Mouse (Mus musculus) hindbrain, embryonic 12.5 days (tissue): Measurements from ENCODE around the gene Gnl2. TPM values are rescaled to one million over a fixed set of nuclear protein-coding genes. Genes with fewer than 3 reads are reported as not detected.

Experiments used
- ATAC-seq: fragments of 200-750 bp; cut with Nextera tagmentation; 2 replicates; pipeline ENCODE4 v1.8.0; 2017; ENCODE audit warnings: moderate TSS enrichment; ENCODE audit not compliant: low FRiP score
- H3K27ac ChIP-seq: fragments of 300-500 bp; sonication (generic); 2 replicates; pipeline ENCODE4 v1.5.1; 2016; ENCODE audit warnings: mild to moderate bottlenecking
- H3K27me3 ChIP-seq: fragments of 300-500 bp; sonication (generic); 2 replicates; pipeline ENCODE4 v1.6.1; 2016; ENCODE audit warnings: mild to moderate bottlenecking
- H3K36me3 ChIP-seq: fragments of 300-500 bp; sonication (generic); 2 replicates; pipeline ENCODE4 v1.6.1; 2016; ENCODE audit warnings: mild to moderate bottlenecking
- H3K4me1 ChIP-seq: fragments of 300-500 bp; sonication (generic); 2 replicates; pipeline ENCODE4 v1.6.1; 2016
- H3K4me2 ChIP-seq: fragments of 300-500 bp; sonication (generic); replicated peaks from 2 replicates; pipeline ENCODE4 v1.6.1; 2016; ENCODE audit warnings: mild to moderate bottlenecking
- H3K4me3 ChIP-seq: fragments of 300-500 bp; sonication (generic); 2 replicates; pipeline ENCODE4 v1.5.1; 2016; ENCODE audit warnings: mild to moderate bottlenecking
- H3K9ac ChIP-seq: fragments of 300-500 bp; sonication (generic); 2 replicates; pipeline ENCODE4 v1.6.1; 2016; ENCODE audit warnings: mild to moderate bottlenecking, moderate library complexity
- H3K9me3 ChIP-seq: fragments of 300-500 bp; sonication (generic); replicated peaks from 2 replicates; pipeline ENCODE4 v1.6.1; 2016; ENCODE audit warnings: mild to moderate bottlenecking
- WGBS: fragments of 180-500 bp; shearing (Covaris S2); methylation state at CpG from one replicate; pipeline ENCODE4 v1.1.7; 2016; 5-methylcytosine and 5-hydroxymethylcytosine counted together
- polyA plus RNA-seq: library from polyadenylated mRNA; unstranded; fragments of >200 nt; fragmentation: Nextera tagmentation; extraction: Ambion mirVana; gene quantifications from 2 replicates; pipeline ENCODE4 v1.2.1, GENCODE M21; 2016

The Gnl2 gene
- polyA plus RNA-seq, 1 experiment from 2014 or later: 96.6 TPM

- Histone ChIP-seq H3K9ac (no peak overlapping the region), H3K4me3 (no peak overlapping the region), H3K9me3 (no peaks in the 10 kb centered on the region), H3K36me3 (no peaks in the 10 kb centered on the region), H3K27ac (no peak overlapping the region), H3K4me1 (peaks cover 3% of the 10 kb centered on the region; the same call in 1 of the 2 replicates), H3K4me2 (no peak overlapping the region), H3K27me3 (peaks cover 35% of the 10 kb centered on the region)
- no peak for ATAC-seq
- 74% methylated on average over 6 of the region's 6 CpGs for WGBS
Measured at GRCm38 (mm10) chr4:125008220-125008619, 8.2 kb upstream of the Gnl2 start.

- Histone ChIP-seq H3K9ac (no peak overlapping the region), H3K4me2 (no peak overlapping the region), H3K4me1 (peaks cover 3% of the 10 kb centered on the region; the same call in 1 of the 2 replicates), H3K27ac (no peak overlapping the region), H3K4me3 (no peak overlapping the region), H3K27me3 (peaks cover 35% of the 10 kb centered on the region), H3K9me3 (no peaks in the 10 kb centered on the region), H3K36me3 (no peaks in the 10 kb centered on the region)
- whole genome bisulfite sequencing: 67% methylated on average over 8 of the region's 8 CpGs
- no peak for ATAC-seq
Measured at GRCm38 (mm10) chr4:125008712-125009111, 7.7 kb upstream of the Gnl2 start.

- H3K4me1 ChIP-seq: no peaks in the 10 kb centered on the region
- no peak overlapping the region for H3K4me3 ChIP-seq
- H3K36me3 ChIP-seq: no peaks in the 10 kb centered on the region
- H3K27ac ChIP-seq: no peak overlapping the region
- WGBS: 82% methylated on average over 11 of the region's 11 CpGs
- no peak overlapping the region for H3K9ac ChIP-seq
- no peak overlapping the region for H3K4me2 ChIP-seq
- no peaks in the 10 kb centered on the region for H3K9me3 ChIP-seq
- no peak for ATAC-seq
- H3K27me3 ChIP-seq: peaks cover 4% of the 10 kb centered on the region
Measured at GRCm38 (mm10) chr4:125017431-125017830, 1.0 kb downstream of the Gnl2 start.

- Histone ChIP-seq H3K36me3 (no peaks in the 10 kb centered on the region), H3K9ac (no peak overlapping the region), H3K27me3 (peaks cover 4% of the 10 kb centered on the region), H3K27ac (no peak overlapping the region), H3K4me3 (no peak overlapping the region), H3K4me2 (no peak overlapping the region), H3K4me1 (no peaks in the 10 kb centered on the region), H3K9me3 (no peaks in the 10 kb centered on the region)
- 33% methylated on average over 11 of the region's 11 CpGs for WGBS
- ATAC-seq: no peak
Measured at GRCm38 (mm10) chr4:125020780-125021538, 4.6 kb downstream of the Gnl2 start.

GRCm38 (mm10) chr4:125029891-125030614 lies 13.7 kb downstream of the Gnl2 start:
- ATAC-seq: peak; percentile 98
- Histone ChIP-seq H3K4me1 (peaks cover 20% of the 10 kb centered on the region), H3K4me3 (peak overlapping the region; percentile 93), H3K36me3 (peaks cover 9% of the 10 kb centered on the region), H3K9me3 (no peaks in the 10 kb centered on the region), H3K4me2 (peak overlapping the region; percentile 84), H3K27me3 (peaks cover 2% of the 10 kb centered on the region; the same call in 1 of the 2 replicates), H3K27ac (no peak overlapping the region), H3K9ac (peak overlapping the region; percentile 90)
- under 1% methylated on average over 50 of the region's 50 CpGs for WGBS

- 86% methylated on average over 4 of the region's 4 CpGs for WGBS
- Histone ChIP-seq H3K4me1 (peaks cover 19% of the 10 kb centered on the region), H3K36me3 (peaks cover 41% of the 10 kb centered on the region), H3K27me3 (no peaks in the 10 kb centered on the region), H3K9me3 (no peaks in the 10 kb centered on the region), H3K27ac (no peak overlapping the region), H3K4me3 (no peak overlapping the region), H3K9ac (no peak overlapping the region), H3K4me2 (no peak overlapping the region)
- no peak for ATAC-seq
Measured at GRCm38 (mm10) chr4:125034341-125034740, 18.0 kb downstream of the Gnl2 start.

- Histone ChIP-seq H3K4me2 (no peak overlapping the region), H3K36me3 (peaks cover 90% of the 10 kb centered on the region), H3K4me1 (no peaks in the 10 kb centered on the region), H3K27ac (no peak overlapping the region), H3K27me3 (no peaks in the 10 kb centered on the region), H3K4me3 (no peak overlapping the region), H3K9me3 (no peaks in the 10 kb centered on the region), H3K9ac (no peak overlapping the region)
- WGBS: 90% methylated on average over 7 of the region's 7 CpGs
- ATAC-seq: no peak
Measured at GRCm38 (mm10) chr4:125044454-125044853, 28.1 kb downstream of the Gnl2 start.

GRCm38 (mm10) chr4:125055385-125055784 lies 39.0 kb downstream of the Gnl2 start:
- Histone ChIP-seq H3K9ac (no peak overlapping the region), H3K27me3 (no peaks in the 10 kb centered on the region), H3K4me1 (peaks cover 4% of the 10 kb centered on the region), H3K4me2 (no peak overlapping the region), H3K27ac (no peak overlapping the region), H3K4me3 (no peak overlapping the region), H3K36me3 (peaks cover 58% of the 10 kb centered on the region), H3K9me3 (no peaks in the 10 kb centered on the region)
- no peak for ATAC-seq
- 96% methylated on average over 9 of the region's 9 CpGs for WGBS

- 84% methylated on average over 4 of the region's 4 CpGs for WGBS
- H3K4me3 ChIP-seq: no peak overlapping the region
- no peaks in the 10 kb centered on the region for H3K9me3 ChIP-seq
- H3K4me2 ChIP-seq: no peak overlapping the region
- H3K27me3 ChIP-seq: no peaks in the 10 kb centered on the region
- H3K27ac ChIP-seq: no peak overlapping the region
- no peak for ATAC-seq
- H3K36me3 ChIP-seq: peaks cover 50% of the 10 kb centered on the region
- peaks cover 4% of the 10 kb centered on the region for H3K4me1 ChIP-seq
- no peak overlapping the region for H3K9ac ChIP-seq
Measured at GRCm38 (mm10) chr4:125056476-125056875, 40.1 kb downstream of the Gnl2 start.

- Histone ChIP-seq H3K9ac (no peak overlapping the region), H3K4me1 (peaks cover 4% of the 10 kb centered on the region), H3K4me2 (no peak overlapping the region), H3K27ac (no peak overlapping the region), H3K4me3 (no peak overlapping the region), H3K27me3 (no peaks in the 10 kb centered on the region), H3K9me3 (no peaks in the 10 kb centered on the region), H3K36me3 (peaks cover 42% of the 10 kb centered on the region)
- ATAC-seq: no peak
- 64% methylated on average over 3 of the region's 3 CpGs for WGBS
Measured at GRCm38 (mm10) chr4:125057273-125057672, 40.9 kb downstream of the Gnl2 start.

- ATAC-seq: no peak
- Histone ChIP-seq H3K27ac (no peak overlapping the region), H3K9me3 (no peaks in the 10 kb centered on the region), H3K4me2 (no peak overlapping the region), H3K4me3 (no peak overlapping the region), H3K9ac (no peak overlapping the region), H3K4me1 (peaks cover 4% of the 10 kb centered on the region), H3K36me3 (peaks cover 35% of the 10 kb centered on the region), H3K27me3 (no peaks in the 10 kb centered on the region)
- WGBS: 63% methylated on average over 5 of the region's 5 CpGs
Measured at GRCm38 (mm10) chr4:125058033-125058432, 41.6 kb downstream of the Gnl2 start.

GRCm38 (mm10) chr4:125059025-125059424 lies 42.6 kb downstream of the Gnl2 start:
- peaks cover 4% of the 10 kb centered on the region for H3K4me1 ChIP-seq
- WGBS: 3% methylated on average over 8 of the region's 8 CpGs
- H3K27me3 ChIP-seq: no peaks in the 10 kb centered on the region; the same call in 1 of the 2 replicates
- 0 out of 2 replicates have a peak overlapping the region, but pooled peaks have one; percentile 39 for H3K9ac ChIP-seq
- H3K36me3 ChIP-seq: peaks cover 25% of the 10 kb centered on the region
- 0 out of 2 replicates have a peak, but pooled peaks have one; percentile 60 for ATAC-seq
- H3K9me3 ChIP-seq: no peaks in the 10 kb centered on the region
- H3K4me2 ChIP-seq: peak overlapping the region; percentile 45
- peak overlapping the region; percentile 15 for H3K4me3 ChIP-seq
- no peak overlapping the region for H3K27ac ChIP-seq
